Mouse (Mus musculus) spleen, adult 2 months (tissue): ENCODE data around the gene Hdac7.

Experiments used
- CTCF ChIP-seq: fragments of 200-500 bp; IDR thresholded peaks from 2 replicates; pipeline ENCODE4 v1.5.1; 2011; ENCODE audit warnings: mild to moderate bottlenecking, inconsistent platforms; ENCODE audit not compliant: insufficient read depth, insufficient read length, insufficient replicate concordance; ENCODE audit errors: extremely low read depth
- POLR2A ChIP-seq: fragments of 200-500 bp; IDR thresholded peaks from 2 replicates; pipeline ENCODE4 v1.6.1; 2011; ENCODE audit warnings: low read depth, low read length, inconsistent platforms

DNA sequence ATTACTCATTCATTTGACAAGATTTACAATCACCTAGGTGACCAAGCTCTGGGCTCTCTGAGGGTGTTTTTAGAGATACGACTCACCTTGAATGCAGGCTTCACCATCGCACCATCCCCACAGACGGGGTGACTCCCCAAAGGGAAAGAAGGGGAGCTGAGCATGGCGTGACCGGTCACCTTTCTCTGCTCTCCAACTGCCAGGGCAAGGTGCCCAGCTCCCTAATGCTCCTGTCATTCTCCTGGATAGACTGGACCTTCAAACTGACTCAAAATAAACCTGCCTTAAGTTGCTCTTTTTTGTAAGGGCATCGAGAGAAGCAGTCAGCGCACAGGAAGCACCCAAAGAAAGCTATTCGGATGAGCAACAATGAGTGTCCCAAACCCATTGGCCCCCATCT is 74.0 kb downstream of the Hdac7 start:
- TF ChIP-seq CTCF (no peak), POLR2A (no peak)
